Mouse (Mus musculus): ENCODE measurements around the gene Rhox4b. TPM values are rescaled to one million over a fixed set of nuclear protein-coding genes. Genes with fewer than 3 reads are reported as not detected.

Rhox4b gene
- polyA plus RNA-seq (2012; rRNA removed; ENCODE audit: low replicate concordance), result not detected in 2 replicates

DNA sequence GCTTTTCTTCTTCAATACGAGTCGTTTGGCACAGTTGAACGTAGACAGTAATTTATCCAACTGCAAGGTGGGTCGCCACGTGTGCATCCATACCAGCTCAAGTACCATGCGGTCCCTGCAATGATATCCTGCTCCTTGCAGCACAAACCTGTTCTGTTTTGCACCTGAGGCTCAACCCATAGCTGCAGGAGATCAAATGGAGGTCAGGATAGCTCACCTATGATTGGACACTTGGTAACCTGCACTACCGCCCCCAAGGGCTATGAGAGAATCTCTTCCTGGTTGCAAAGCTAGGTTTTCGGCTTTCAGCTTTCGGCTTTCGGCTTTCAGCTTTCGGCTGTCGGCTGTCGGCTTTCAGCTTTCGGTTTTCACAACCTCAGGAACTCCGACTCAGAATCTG lies at the start of gene Rhox4b:
Gene Rhox4b, plus strand, starts transcription at position 301 of the 400 bp plus-strand sequence.

DNA sequence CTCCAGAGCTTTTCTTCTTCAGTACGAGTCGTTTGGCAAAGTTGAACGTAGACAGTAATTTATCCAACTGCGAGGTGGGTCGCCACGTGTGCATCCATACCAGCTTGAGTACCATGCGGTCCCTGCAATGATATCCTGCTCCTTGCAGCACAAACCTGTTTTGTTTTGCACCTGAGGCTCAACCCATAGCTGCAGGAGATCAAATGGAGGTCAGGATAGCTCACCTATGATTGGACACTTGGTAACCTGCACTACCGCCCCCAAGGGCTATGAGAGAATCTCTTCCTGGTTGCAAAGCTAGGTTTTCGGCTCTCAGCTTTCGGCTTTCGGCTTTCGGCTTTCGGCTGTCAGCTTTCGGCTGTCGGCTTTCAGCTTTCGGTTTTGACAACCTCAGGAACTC lies 41.7 kb upstream of the Rhox4b start, which contains the start of gene Rhox4a2:
Gene Rhox4a2, plus strand, starts transcription at position 301 of the 400 bp plus-strand sequence.

DNA sequence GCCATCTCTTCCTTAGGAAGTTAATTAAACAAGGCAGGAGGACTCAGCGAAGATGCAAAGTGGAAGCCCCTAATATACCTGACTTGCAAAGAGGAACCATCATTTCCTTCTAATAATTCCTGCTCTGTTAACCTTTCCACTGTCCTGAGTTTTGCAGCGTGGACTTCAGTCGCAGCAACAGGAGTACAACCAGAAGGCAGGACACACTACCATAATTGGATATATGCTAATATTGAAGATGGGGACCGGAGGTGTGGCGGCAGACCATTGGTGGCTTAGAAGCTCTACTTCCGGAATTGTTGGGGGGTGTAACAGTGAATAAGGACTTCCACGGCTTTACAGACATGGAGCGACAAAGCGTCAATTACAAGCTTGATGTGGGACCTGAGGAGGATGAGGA lies 20.5 kb upstream of the Rhox4b start, which contains the start of gene Rhox2b:
Gene Rhox2b, plus strand, starts transcription at position 301 of the 400 bp plus-strand sequence.

DNA sequence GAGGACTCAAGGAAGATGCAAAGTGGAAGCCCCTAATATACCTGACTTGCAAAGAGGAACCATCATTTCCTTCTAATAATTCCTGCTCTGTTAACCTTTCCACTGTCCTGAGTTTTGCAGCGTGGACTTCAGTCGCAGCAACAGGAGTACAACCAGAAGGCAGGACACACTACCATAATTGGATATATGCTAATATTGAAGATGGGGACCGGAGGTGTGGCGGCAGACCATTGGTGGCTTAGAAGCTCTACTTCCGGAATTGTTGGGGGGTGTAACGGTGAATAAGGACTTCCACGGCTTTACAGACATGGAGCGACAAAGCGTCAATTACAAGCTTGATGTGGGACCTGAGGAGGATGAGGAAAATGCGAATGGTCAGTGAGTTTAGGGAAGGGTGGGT lies 21.1 kb downstream of the Rhox4b start, which contains the start of gene Rhox2c:
Gene Rhox2c, plus strand, starts transcription at position 301 of the 400 bp plus-strand sequence.

DNA sequence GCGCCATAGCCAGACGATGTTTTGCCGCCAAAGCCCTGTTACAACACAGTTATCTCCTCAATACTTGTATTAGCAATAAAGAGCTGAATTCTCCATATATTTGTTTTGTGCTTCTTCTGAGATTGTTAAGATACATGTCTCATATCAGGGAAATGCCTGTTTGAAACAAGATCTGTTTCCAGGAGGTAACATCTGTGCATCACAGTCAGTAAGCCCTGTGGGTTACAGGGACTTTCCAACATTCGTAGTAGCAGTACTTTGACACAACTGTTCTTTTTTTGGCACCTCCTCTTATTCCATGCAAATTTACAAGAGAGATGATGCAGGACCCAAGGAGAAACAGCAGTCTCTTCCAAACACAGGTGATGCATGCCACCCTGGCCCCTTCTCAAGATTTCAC lies 26.0 kb downstream of the Rhox4b start, which contains the start of gene Rhox3c:
Gene Rhox3c, plus strand, starts transcription at position 301 of the 400 bp plus-strand sequence.

DNA sequence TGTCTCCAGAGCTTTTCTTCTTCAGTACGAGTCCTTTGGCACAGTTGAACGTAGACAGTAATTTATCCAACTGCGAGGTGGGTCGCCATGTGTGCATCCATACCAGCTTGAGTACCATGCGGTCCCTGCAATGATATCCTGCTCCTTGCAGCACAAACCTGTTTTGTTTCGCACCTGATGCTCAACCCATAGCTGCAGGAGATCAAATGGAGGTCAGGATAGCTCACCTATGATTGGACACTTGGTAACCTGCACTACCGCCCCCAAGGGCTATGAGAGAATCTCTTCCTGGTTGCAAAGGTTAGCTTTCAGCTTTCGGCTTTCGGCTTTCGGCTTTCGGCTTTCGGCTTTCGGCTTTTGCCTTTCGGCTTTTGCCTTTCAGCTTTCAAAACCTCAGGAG lies 47.7 kb downstream of the Rhox4b start, which contains the start of gene Rhox4c:
Gene Rhox4c, plus strand, starts transcription at position 301 of the 400 bp plus-strand sequence.

Other genes with a start within 250 kb of the Rhox4b start
- 310 and 473 TPM in 2 replicates for gene Ndufa1, start 241.3 kb upstream of the Rhox4b start, polyA plus RNA-seq (2012; rRNA removed; ENCODE audit: low replicate concordance)
- 1.0 and 3.1 TPM in 2 replicates for gene Rnf113a1, start 241.2 kb upstream of the Rhox4b start, polyA plus RNA-seq (2012; rRNA removed; ENCODE audit: low replicate concordance)
- gene Gm9, start 221.5 kb upstream of the Rhox4b start, polyA plus RNA-seq (2012; rRNA removed; ENCODE audit: low replicate concordance), result not detected in 2 replicates
- gene Rhox1, start 210.2 kb upstream of the Rhox4b start, polyA plus RNA-seq (2012; rRNA removed; ENCODE audit: low replicate concordance), result not detected in 2 replicates
- not detected in 2 replicates for gene Rhox2a, start 187.5 kb upstream of the Rhox4b start, polyA plus RNA-seq (2012; rRNA removed; ENCODE audit: low replicate concordance)
- not detected in 2 replicates for gene Rhox3a, start 182.6 kb upstream of the Rhox4b start, polyA plus RNA-seq (2012; rRNA removed; ENCODE audit: low replicate concordance)
- gene Rhox4a, start 167.2 kb upstream of the Rhox4b start, polyA plus RNA-seq (2012; rRNA removed; ENCODE audit: low replicate concordance), result not detected in 2 replicates
- gene Rhox3a2, start 52.5 kb upstream of the Rhox4b start, polyA plus RNA-seq (2012; rRNA removed; ENCODE audit: low replicate concordance), result not detected in 2 replicates
- gene Rhox4a2, start 41.6 kb upstream of the Rhox4b start, polyA plus RNA-seq (2012; rRNA removed; ENCODE audit: low replicate concordance), result not detected in 2 replicates
- not detected in 2 replicates for gene Rhox2b, start 20.4 kb upstream of the Rhox4b start, polyA plus RNA-seq (2012; rRNA removed; ENCODE audit: low replicate concordance)
- not detected in 2 replicates for gene Rhox2c, start 21.2 kb downstream of the Rhox4b start, polyA plus RNA-seq (2012; rRNA removed; ENCODE audit: low replicate concordance)
- not detected in 2 replicates for gene Rhox3c, start 26.1 kb downstream of the Rhox4b start, polyA plus RNA-seq (2012; rRNA removed; ENCODE audit: low replicate concordance)
- not detected in 2 replicates for gene Rhox4c, start 47.8 kb downstream of the Rhox4b start, polyA plus RNA-seq (2012; rRNA removed; ENCODE audit: low replicate concordance)
- not detected in 2 replicates for gene Rhox2d, start 60.9 kb downstream of the Rhox4b start, polyA plus RNA-seq (2012; rRNA removed; ENCODE audit: low replicate concordance)
- not detected in 2 replicates for gene Rhox4d, start 81.9 kb downstream of the Rhox4b start, polyA plus RNA-seq (2012; rRNA removed; ENCODE audit: low replicate concordance)
- not detected in 2 replicates for gene Rhox2e, start 98.0 kb downstream of the Rhox4b start, polyA plus RNA-seq (2012; rRNA removed; ENCODE audit: low replicate concordance)
- not detected in 2 replicates for gene Rhox3e, start 109.5 kb downstream of the Rhox4b start, polyA plus RNA-seq (2012; rRNA removed; ENCODE audit: low replicate concordance)
- not detected in 2 replicates for gene Rhox4e, start 124.9 kb downstream of the Rhox4b start, polyA plus RNA-seq (2012; rRNA removed; ENCODE audit: low replicate concordance)
- gene Rhox2f, start 138.9 kb downstream of the Rhox4b start, polyA plus RNA-seq (2012; rRNA removed; ENCODE audit: low replicate concordance), result not detected in 2 replicates
- gene Rhox3f, start 148.5 kb downstream of the Rhox4b start, polyA plus RNA-seq (2012; rRNA removed; ENCODE audit: low replicate concordance), result not detected in 2 replicates
- gene Rhox4f, start 175.2 kb downstream of the Rhox4b start, polyA plus RNA-seq (2012; rRNA removed; ENCODE audit: low replicate concordance), result not detected in 2 replicates
- not detected in 2 replicates for gene Rhox3g, start 196.1 kb downstream of the Rhox4b start, polyA plus RNA-seq (2012; rRNA removed; ENCODE audit: low replicate concordance)
- not detected in 2 replicates for gene Rhox2g, start 211.0 kb downstream of the Rhox4b start, polyA plus RNA-seq (2012; rRNA removed; ENCODE audit: low replicate concordance)
- not detected in 2 replicates for gene Rhox4g, start 218.8 kb downstream of the Rhox4b start, polyA plus RNA-seq (2012; rRNA removed; ENCODE audit: low replicate concordance)
- not detected in 2 replicates for gene Rhox3h, start 236.3 kb downstream of the Rhox4b start, polyA plus RNA-seq (2012; rRNA removed; ENCODE audit: low replicate concordance)
- not detected in 2 replicates for gene Rhox2h, start 240.8 kb downstream of the Rhox4b start, polyA plus RNA-seq (2012; rRNA removed; ENCODE audit: low replicate concordance)